Mouse (Mus musculus) thymus, postnatal 0 days (tissue): ENCODE data around the gene Stat5a. TPM values are rescaled to one million over a fixed set of nuclear protein-coding genes. Genes with fewer than 3 reads are reported as not detected.

Source experiments
- polyA plus RNA-seq: library from polyadenylated mRNA; unstranded; fragments of >200 nt; fragmentation: Nextera tagmentation; extraction: Ambion mirVana; gene quantifications from 2 replicates; pipeline ENCODE4 v1.2.1, GENCODE M21; 2015

Gene Stat5a
- polyA plus RNA-seq, 1 experiment from 2014 or later = 61.2 TPM

Other genes with a start within 250 kb of the Stat5a start
- 39.7 and 41.2 TPM in 2 replicates for gene Nkiras2, start 240.1 kb upstream of the Stat5a start, polyA plus RNA-seq
- gene Dnajc7, start 239.2 kb upstream of the Stat5a start, polyA plus RNA-seq = 191 and 202 TPM in 2 replicates
- 0.12 TPM in 1 of 2 replicates, not detected in the other for gene Zfp385c, start 166.9 kb upstream of the Stat5a start, polyA plus RNA-seq
- 10.2 and 10.7 TPM in 2 replicates for gene Dhx58, start 155.1 kb upstream of the Stat5a start, polyA plus RNA-seq
- gene Kat2a, start 146.9 kb upstream of the Stat5a start, polyA plus RNA-seq = 33.2 and 39.3 TPM in 2 replicates
- 0.18 TPM in 1 of 2 replicates, not detected in the other for gene Hspb9, start 145.5 kb upstream of the Stat5a start, polyA plus RNA-seq
- gene Rab5c, start 121.1 kb upstream of the Stat5a start, polyA plus RNA-seq = 35.8 and 38.6 TPM in 2 replicates
- 0.03 TPM in 1 of 2 replicates, not detected in the other for gene Kcnh4, start 99.4 kb upstream of the Stat5a start, polyA plus RNA-seq
- gene Hcrt, start 96.4 kb upstream of the Stat5a start, polyA plus RNA-seq = 0.34 and 0.54 TPM in 2 replicates
- 2.4 and 2.7 TPM in 2 replicates for gene Ghdc, start 88.4 kb upstream of the Stat5a start, polyA plus RNA-seq
- 99.6 and 105 TPM in 2 replicates for gene Stat5b, start 8.6 kb upstream of the Stat5a start, polyA plus RNA-seq
- 79.7 and 84.2 TPM in 2 replicates for gene Stat3, start 80.2 kb downstream of the Stat5a start, polyA plus RNA-seq
- 61.0 and 64.2 TPM in 2 replicates for gene Cavin1, start 111.5 kb downstream of the Stat5a start, polyA plus RNA-seq
- 17.6 and 19.1 TPM in 2 replicates for gene Atp6v0a1, start 150.1 kb downstream of the Stat5a start, polyA plus RNA-seq
- gene Naglu, start 210.7 kb downstream of the Stat5a start, polyA plus RNA-seq = 10.5 and 11.5 TPM in 2 replicates
- 0.10 and 0.13 TPM in 2 replicates for gene Hsd17b1, start 219.1 kb downstream of the Stat5a start, polyA plus RNA-seq
- gene Coasy, start 223.2 kb downstream of the Stat5a start, polyA plus RNA-seq = 37.3 and 40.5 TPM in 2 replicates
- 79.8 and 80.8 TPM in 2 replicates for gene Mlx, start 227.9 kb downstream of the Stat5a start, polyA plus RNA-seq
- gene Psmc3ip, start 236.1 kb downstream of the Stat5a start, polyA plus RNA-seq = 34.6 and 39.0 TPM in 2 replicates